Mouse (Mus musculus): ENCODE results near the gene Metrn.

- TF ChIP-seq CTCF (IDR thresholded peaks at IDR 0.05; ENCODE audit: control insufficient read depth, insufficient read depth, low read length) (no peak), POLR2A (IDR thresholded peaks at IDR 0.05; ENCODE audit: borderline replicate concordance, control insufficient read depth, low read depth, low read length) (no peak)
These were observed 37.1 kb upstream of the Metrn start for GRCm38 (mm10) chr17:25833961-25834594.

All from bone marrow, adult 2 months (tissue).